Mouse (Mus musculus) hindbrain, postnatal 0 days (tissue): Measurements from ENCODE around the gene Trim16. TPM values are rescaled to one million over a fixed set of nuclear protein-coding genes. Genes with fewer than 3 reads are reported as not detected.
A peak's percentile ranks its signal among the peaks of the same experiment; 100 is the strongest.

Experiments used
- ATAC-seq: fragments of 200-750 bp; cut with Nextera tagmentation; 2 replicates; pipeline ENCODE4 v1.8.0; 2017; ENCODE audit warnings: mild to moderate bottlenecking, moderate TSS enrichment, moderate library complexity
- DNase-seq: peaks from one replicate; pipeline ENCODE4 v3.0.0-alpha.2; 2015; ENCODE audit warnings: low spot score
- H3K27ac ChIP-seq: fragments of 300-500 bp; sonication (generic); 2 replicates; pipeline ENCODE4 v1.5.1; 2014; ENCODE audit warnings: mild to moderate bottlenecking
- H3K27me3 ChIP-seq: fragments of 300-500 bp; sonication (generic); 2 replicates; pipeline ENCODE4 v1.6.1; 2014; ENCODE audit warnings: low read length, mixed read lengths; ENCODE audit not compliant: insufficient read depth
- H3K36me3 ChIP-seq: fragments of 300-500 bp; sonication (generic); 2 replicates; pipeline ENCODE4 v1.6.1; 2014; ENCODE audit warnings: low read length, mixed read lengths; ENCODE audit not compliant: insufficient read depth
- H3K4me1 ChIP-seq: fragments of 300-500 bp; sonication (generic); 2 replicates; pipeline ENCODE4 v1.6.1; 2014; ENCODE audit warnings: antibody characterized with exemption, low read length, mixed read lengths; ENCODE audit not compliant: insufficient read depth
- H3K4me2 ChIP-seq: fragments of 300-500 bp; sonication (generic); 2 replicates; pipeline ENCODE4 v1.6.1; 2014; ENCODE audit warnings: low read depth, mild to moderate bottlenecking, low read length, moderate library complexity, mixed read lengths
- H3K4me3 ChIP-seq: fragments of 300-500 bp; sonication (generic); 2 replicates; pipeline ENCODE4 v1.5.1; 2014; ENCODE audit warnings: low read length
- H3K9ac ChIP-seq: fragments of 300-500 bp; sonication (generic); replicated peaks from 2 replicates; pipeline ENCODE4 v1.6.1; 2014; ENCODE audit warnings: mild to moderate bottlenecking, low read length, moderate library complexity, mixed read lengths
- H3K9me3 ChIP-seq: fragments of 300-500 bp; sonication (generic); 2 replicates; pipeline ENCODE4 v1.6.1; 2016; ENCODE audit warnings: low read length, mixed read lengths
- CTCF ChIP-seq: IDR thresholded peaks from 2 replicates; pipeline ENCODE4 v1.5.1; 2016; ENCODE audit warnings: antibody characterized with exemption, control low read depth, low read depth
- WGBS: fragments of 180-500 bp; shearing (Covaris S2); extraction: QIAGEN DNeasy Blood & Tissue Kit; methylation state at CpG from one replicate; pipeline ENCODE4 v1.1.7; 2014; 5-methylcytosine and 5-hydroxymethylcytosine counted together
- polyA plus RNA-seq: library from polyadenylated mRNA; unstranded; fragments of >200 nt; fragmentation: Nextera tagmentation; extraction: Ambion mirVana; gene quantifications from 2 replicates; pipeline ENCODE4 v1.2.1, GENCODE M21; 2015
- total RNA-seq: library from RNA; depleted of rRNA; stranded (reverse); fragments of >200 nt; gene quantifications from 2 replicates; pipeline ENCODE4 v1.2.3, GENCODE M21; 2014

Trim16 gene
- total and polyA plus RNA-seq, 2 experiments from 2014 or later = 5.2 to 5.5 TPM

DNA sequence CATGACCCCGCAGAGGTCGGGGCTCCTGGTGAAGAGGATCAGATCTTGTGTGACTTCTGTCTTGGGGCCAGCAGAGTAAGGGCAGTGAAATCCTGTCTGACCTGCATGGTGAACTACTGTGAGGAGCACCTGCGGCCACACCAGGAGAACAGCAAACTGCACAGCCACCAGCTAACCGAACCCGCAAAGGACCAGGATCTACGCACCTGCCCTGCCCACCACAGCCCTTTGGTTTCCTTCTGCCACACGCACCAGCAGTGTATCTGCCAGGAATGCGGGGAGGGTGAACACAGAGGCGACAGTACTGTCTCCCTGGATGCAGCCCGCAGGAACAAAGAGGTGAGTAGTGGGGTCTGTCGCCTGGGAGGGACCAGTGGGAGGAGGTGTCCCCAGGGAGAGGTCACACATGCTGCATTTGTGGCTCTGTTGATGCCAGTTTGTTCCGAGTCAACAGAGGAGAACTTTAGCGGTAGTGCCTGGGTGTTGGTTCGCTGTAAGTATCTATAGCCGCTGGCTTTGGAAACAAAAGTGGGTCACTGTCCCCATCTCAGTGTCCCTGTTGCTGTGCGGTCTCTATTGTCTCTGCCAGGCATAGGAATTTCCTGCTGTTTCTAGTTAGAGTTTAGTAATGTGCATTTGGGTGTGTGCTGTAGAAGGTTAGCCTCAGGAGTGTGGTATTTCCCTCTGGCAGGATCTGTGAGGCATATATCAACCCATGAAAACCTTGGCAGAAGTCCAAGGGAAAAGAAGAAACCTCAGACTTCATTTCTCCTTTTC is 818 bp downstream of the Trim16 start:
- H3K27me3 ChIP-seq = no peaks in the 10 kb centered on the region
- no peaks in the 10 kb centered on the region for H3K9me3 ChIP-seq
- no peak for TF ChIP-seq CTCF
- H3K27ac ChIP-seq = peak overlapping the region; percentile 11; the same call in 1 of the 2 replicates
- peak overlapping the region; percentile 14 for H3K9ac ChIP-seq
- ATAC-seq (peak; percentile 50; the same call in 1 of the 2 replicates), DNase-seq (peak; percentile 44)
- H3K4me3 ChIP-seq = peak overlapping the region; percentile 37
- H3K4me2 ChIP-seq = peak overlapping the region; percentile 72
- WGBS = 11% methylated on average over 16 of the region's 16 CpGs
- H3K36me3 ChIP-seq = no peaks in the 10 kb centered on the region
- peaks cover 8% of the 10 kb centered on the region; the same call in 1 of the 2 replicates for H3K4me1 ChIP-seq

DNA sequence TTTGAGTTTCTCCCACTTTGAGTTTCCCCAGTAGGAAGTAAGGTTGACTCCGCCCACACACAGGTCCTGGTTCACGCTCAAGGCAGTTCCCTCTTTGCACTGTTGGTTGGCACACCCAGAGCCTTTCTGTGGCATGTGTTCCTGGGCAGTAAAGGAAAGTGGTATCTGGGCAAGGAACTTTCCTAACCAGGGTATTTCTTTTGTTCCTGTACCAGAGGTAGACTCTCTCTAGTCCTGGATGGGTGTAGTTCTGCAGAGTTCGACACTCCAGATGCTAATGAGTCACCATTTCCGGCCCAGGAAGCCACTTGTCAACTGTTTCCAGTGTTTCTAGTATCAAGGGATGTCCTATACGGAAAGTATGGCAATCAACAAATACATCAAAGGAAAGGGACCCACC is 1.9 kb downstream of the Trim16 start:
- Histone ChIP-seq H3K9ac (no peak overlapping the region), H3K36me3 (no peaks in the 10 kb centered on the region), H3K27ac (no peak overlapping the region), H3K4me3 (no peak overlapping the region), H3K4me2 (peak overlapping the region; percentile 72), H3K27me3 (no peaks in the 10 kb centered on the region), H3K9me3 (no peaks in the 10 kb centered on the region), H3K4me1 (peaks cover 8% of the 10 kb centered on the region; the same call in 1 of the 2 replicates)
- ATAC-seq (no peak), DNase-seq (no peak)
- TF ChIP-seq CTCF = no peak
- WGBS = 75% methylated on average over 5 of the region's 5 CpGs

DNA sequence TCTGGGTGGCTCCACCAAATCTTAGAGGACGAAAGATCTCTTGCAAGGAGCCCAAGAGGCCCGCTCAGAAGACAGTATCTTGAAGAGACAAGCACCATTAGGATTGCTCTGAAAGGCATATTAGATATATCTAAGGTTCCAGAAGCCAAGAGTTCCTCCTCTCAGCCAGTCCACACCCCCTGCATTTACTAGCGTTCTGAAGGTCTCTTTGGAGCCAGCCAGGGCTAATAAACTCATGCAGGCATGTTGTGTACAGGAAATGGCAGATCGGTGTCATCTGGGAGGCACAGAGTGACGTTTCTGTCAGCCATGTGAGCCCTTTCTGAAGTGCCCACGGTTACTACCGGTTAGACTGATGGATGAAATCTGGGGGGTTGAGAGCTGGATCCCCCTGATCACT is 4.2 kb downstream of the Trim16 start:
- ATAC-seq (no peak), DNase-seq (no peak)
- Histone ChIP-seq H3K27ac (no peak overlapping the region), H3K4me1 (peaks cover 8% of the 10 kb centered on the region; the same call in 1 of the 2 replicates), H3K4me2 (no peak overlapping the region), H3K9ac (no peak overlapping the region), H3K4me3 (no peak overlapping the region), H3K27me3 (no peaks in the 10 kb centered on the region), H3K9me3 (no peaks in the 10 kb centered on the region), H3K36me3 (no peaks in the 10 kb centered on the region)
- no peak for TF ChIP-seq CTCF
- WGBS = 79% methylated on average over 7 of the region's 7 CpGs

DNA sequence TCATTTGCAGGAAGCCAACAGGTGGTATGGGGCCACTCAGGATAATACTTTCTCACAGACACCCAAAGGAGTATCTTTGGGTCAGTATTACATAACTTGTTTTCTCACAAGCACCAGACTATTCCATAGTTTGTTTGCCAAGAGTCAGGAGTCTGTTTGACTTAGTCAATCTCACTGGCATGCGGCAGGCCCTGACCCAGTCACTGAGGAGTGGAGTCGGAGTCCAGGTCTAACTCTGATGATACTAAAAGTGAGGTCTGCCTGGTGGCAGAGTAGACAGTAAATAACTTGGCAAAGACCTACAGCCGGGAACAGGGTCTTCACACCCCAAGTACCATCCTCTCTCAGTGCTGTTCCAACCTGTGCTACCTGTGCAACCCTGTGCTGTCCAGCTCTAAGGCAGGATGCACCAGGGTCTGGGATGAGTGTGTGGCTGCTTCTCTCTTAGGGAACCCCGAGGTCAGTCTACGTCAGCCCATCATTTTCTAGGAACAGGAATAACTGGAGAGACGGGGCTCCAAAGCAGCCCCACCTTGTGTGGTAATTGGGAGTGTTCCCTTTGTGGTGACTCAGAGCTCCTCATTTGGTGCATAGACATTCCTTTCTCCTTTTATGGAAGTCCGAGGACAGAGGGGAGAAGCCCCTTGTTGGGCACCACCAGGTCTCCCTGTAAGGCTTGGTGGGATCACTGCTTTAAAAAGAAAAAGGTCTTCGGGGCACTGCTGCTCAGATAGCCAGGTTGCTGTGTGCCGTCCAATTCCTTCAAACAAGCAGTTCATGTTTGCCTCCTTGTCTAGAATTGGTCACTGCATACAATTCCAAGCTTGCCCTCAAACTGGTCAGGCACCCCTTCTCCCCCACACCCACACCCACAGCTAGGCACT is 5.4 kb downstream of the Trim16 start:
- ATAC-seq (no peak), DNase-seq (no peak)
- WGBS = 85% methylated on average over 9 of the region's 9 CpGs
- H3K4me2 ChIP-seq = no peak overlapping the region
- no peak overlapping the region for H3K27ac ChIP-seq
- no peak for TF ChIP-seq CTCF
- H3K4me3 ChIP-seq = no peak overlapping the region
- no peaks in the 10 kb centered on the region for H3K9me3 ChIP-seq
- H3K4me1 ChIP-seq = 0 out of 2 replicates have a peak, but pooled peaks cover 3% of the 10 kb centered on the region
- no peaks in the 10 kb centered on the region for H3K27me3 ChIP-seq
- H3K9ac ChIP-seq = no peak overlapping the region
- H3K36me3 ChIP-seq = no peaks in the 10 kb centered on the region

DNA sequence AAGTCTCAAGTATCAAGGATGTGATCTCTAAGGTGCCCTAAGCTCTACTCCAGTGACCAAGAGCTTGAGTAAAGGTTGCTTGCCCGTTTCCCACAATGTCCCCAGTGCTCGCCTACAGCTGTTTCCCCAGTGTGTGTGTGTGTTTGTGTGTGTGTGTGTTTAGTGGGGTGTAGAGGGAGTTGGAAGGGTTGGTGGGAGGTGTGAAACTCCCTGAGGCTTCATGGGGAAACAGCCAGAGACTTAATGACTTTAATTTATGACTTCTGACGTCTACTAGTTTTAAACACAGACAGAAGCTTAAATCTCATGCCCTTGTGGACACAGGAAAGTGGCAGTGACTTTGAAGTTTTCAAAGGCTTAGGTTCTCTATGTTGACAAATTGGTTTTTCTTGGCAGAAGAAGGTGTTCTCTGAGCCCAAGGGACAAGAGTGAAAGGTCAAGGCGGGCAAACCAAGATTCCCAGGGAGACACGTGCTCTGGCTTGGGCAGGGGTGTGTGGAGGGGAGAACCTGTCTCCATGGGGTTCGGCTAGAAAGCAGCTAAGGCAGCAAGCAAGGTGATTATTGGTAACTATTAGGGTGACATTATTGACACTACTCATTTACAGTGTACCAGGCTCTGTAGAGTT is 6.2 kb downstream of the Trim16 start:
- DNase-seq (no peak), ATAC-seq (no peak)
- Histone ChIP-seq H3K9me3 (no peaks in the 10 kb centered on the region), H3K27me3 (no peaks in the 10 kb centered on the region), H3K27ac (no peak overlapping the region), H3K9ac (no peak overlapping the region), H3K4me1 (0 out of 2 replicates have a peak, but pooled peaks cover 3% of the 10 kb centered on the region), H3K4me3 (no peak overlapping the region), H3K4me2 (no peak overlapping the region), H3K36me3 (no peaks in the 10 kb centered on the region)
- TF ChIP-seq CTCF = no peak
- WGBS = 76% methylated on average over 6 of the region's 6 CpGs

DNA sequence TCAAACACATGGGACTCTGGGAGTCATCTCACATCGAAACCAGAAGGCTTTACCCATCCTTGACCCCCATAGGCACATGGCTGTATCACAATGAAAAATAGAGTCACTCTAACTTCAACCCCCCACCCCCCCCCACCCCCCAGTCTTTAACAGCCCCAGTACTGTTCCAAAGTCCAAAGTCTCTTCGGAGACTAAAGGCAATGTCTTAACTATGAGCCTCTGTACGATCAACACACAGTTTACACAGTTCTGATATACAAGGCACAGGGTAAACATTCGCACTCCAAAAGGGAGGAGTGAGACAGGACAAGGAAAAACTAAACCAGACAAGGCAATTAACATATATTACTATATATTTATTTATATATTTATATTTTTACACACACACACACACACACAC is 7.1 kb downstream of the Trim16 start:
- Histone ChIP-seq H3K9ac (no peak overlapping the region), H3K27me3 (no peaks in the 10 kb centered on the region), H3K9me3 (no peaks in the 10 kb centered on the region), H3K36me3 (no peaks in the 10 kb centered on the region), H3K4me2 (no peak overlapping the region), H3K4me3 (no peak overlapping the region), H3K4me1 (no peaks in the 10 kb centered on the region), H3K27ac (no peak overlapping the region)
- DNase-seq (no peak), ATAC-seq (no peak)
- TF ChIP-seq CTCF = no peak
- 92% methylated on average over 4 of the region's 4 CpGs for WGBS
